Mouse (Mus musculus): ENCODE data around the gene Rabgap1l.

DNA sequence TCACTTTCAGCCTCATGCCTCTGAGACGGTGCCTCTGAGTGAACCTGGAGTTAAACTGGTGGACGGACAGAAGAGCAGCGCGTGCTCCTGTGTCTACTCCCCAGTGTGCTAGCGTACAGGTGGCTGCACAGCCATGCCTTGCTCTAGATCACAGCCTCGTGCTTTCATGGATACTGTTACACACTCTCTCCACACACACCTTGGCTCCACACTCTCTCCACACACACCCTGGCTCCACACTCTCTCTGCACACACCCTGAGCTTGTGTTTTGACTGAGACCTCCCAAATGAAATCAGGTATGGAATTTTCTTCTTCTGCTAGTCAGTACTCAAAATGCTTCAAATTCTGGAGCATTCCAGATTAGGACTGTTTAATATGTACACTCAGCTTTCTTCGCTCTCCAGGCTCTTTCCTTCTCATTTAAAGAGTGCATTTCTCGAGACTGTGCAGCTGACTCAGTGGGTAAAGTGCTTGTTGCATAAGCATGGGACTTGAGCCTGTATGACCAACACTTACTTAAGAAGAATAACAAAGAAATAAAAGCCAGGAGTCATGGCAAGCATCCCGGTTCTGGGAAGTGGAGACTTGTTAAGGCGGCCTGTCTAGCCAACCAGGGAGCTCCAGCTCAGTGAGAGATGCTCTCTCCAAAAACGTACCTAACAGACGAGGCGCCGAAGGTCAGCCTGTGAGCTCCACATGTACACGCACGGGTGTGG lies 529.2 kb downstream of the Rabgap1l start:
- no peak for TF ChIP-seq CTCF (conservative IDR thresholded peaks at IDR 0.05; ENCODE audit: insufficient read depth, insufficient read length, low read depth, low read length)
- no peak for TF ChIP-seq POLR2A (IDR thresholded peaks at IDR 0.05; ENCODE audit: low read depth, low read length)
